Mouse (Mus musculus) cerebellum, postnatal 36 days (tissue): ENCODE data around the gene Arhgef19.
A peak's percentile ranks its signal among the peaks of the same experiment; 100 is the strongest.

ENCODE experiments used
- DNase-seq, 2 experiments: peaks; one replicate each; pipeline ENCODE4 v3.0.0; 2021 to 2022; ENCODE audit warnings: mixed read lengths in 2 of 2

Gene Arhgef19

GRCm38 (mm10) chr4:141267250-141267649 lies 28.0 kb downstream of the Arhgef19 start:
- DNase-seq: no peak

GRCm38 (mm10) chr4:141267837-141268236 lies 28.5 kb downstream of the Arhgef19 start:
- DNase-seq: peak; percentile 42 to 57

- DNase-seq: no peak
These were observed 29.1 kb downstream of the Arhgef19 start for GRCm38 (mm10) chr4:141268350-141268749.

GRCm38 (mm10) chr4:141269080-141269479 lies 29.8 kb downstream of the Arhgef19 start:
- no peak for DNase-seq

- no peak for DNase-seq
These were observed 31.1 kb downstream of the Arhgef19 start for GRCm38 (mm10) chr4:141270201-141270940.

- no peak for DNase-seq
These were observed 31.9 kb downstream of the Arhgef19 start for GRCm38 (mm10) chr4:141271228-141271627.

GRCm38 (mm10) chr4:141271721-141272120 lies 32.4 kb downstream of the Arhgef19 start:
- no peak for DNase-seq

- DNase-seq: no peak
These were observed 33.6 kb downstream of the Arhgef19 start for GRCm38 (mm10) chr4:141272878-141273277.

GRCm38 (mm10) chr4:141273296-141273695 lies 34.0 kb downstream of the Arhgef19 start:
- DNase-seq: peak; percentile 76 to 86

GRCm38 (mm10) chr4:141274485-141275341 lies 35.4 kb downstream of the Arhgef19 start:
- DNase-seq: no peak

- DNase-seq: no peak
These were observed 37.9 kb downstream of the Arhgef19 start for GRCm38 (mm10) chr4:141277157-141277556.

- no peak for DNase-seq
These were observed 38.9 kb downstream of the Arhgef19 start for GRCm38 (mm10) chr4:141278154-141278553.

GRCm38 (mm10) chr4:141279327-141279726 lies 40.0 kb downstream of the Arhgef19 start:
- no peak for DNase-seq

- no peak for DNase-seq
These were observed 40.5 kb downstream of the Arhgef19 start for GRCm38 (mm10) chr4:141279783-141280182.

- DNase-seq: no peak
These were observed 41.2 kb downstream of the Arhgef19 start for GRCm38 (mm10) chr4:141280471-141280870.

- DNase-seq: no peak
These were observed 41.9 kb downstream of the Arhgef19 start for GRCm38 (mm10) chr4:141281153-141281552.

GRCm38 (mm10) chr4:141281578-141281977 lies 42.3 kb downstream of the Arhgef19 start:
- no peak for DNase-seq

- DNase-seq: no peak
These were observed 42.8 kb downstream of the Arhgef19 start for GRCm38 (mm10) chr4:141282087-141282486.

GRCm38 (mm10) chr4:141282623-141283022 lies 43.3 kb downstream of the Arhgef19 start:
- DNase-seq: no peak

GRCm38 (mm10) chr4:141283176-141283878 lies 44.0 kb downstream of the Arhgef19 start:
- DNase-seq: no peak

- DNase-seq: no peak
These were observed 44.6 kb downstream of the Arhgef19 start for GRCm38 (mm10) chr4:141283879-141284411.

GRCm38 (mm10) chr4:141284486-141284885 lies 45.2 kb downstream of the Arhgef19 start:
- DNase-seq: no peak

- DNase-seq: no peak
These were observed 45.8 kb downstream of the Arhgef19 start for GRCm38 (mm10) chr4:141285128-141285527.
